Mouse (Mus musculus): ENCODE measurements around the gene Clta.
A peak's percentile ranks its signal among the peaks of the same experiment; 100 is the strongest.

Clta gene

GRCm38 (mm10) chr4:43980236-43980635, 24.0 kb upstream of the Clta start:
- no peak for DNase-seq (ENCODE audit: low read depth, low spot score)

- DNase-seq (ENCODE audit: low read depth, low spot score): no peak
Measured at GRCm38 (mm10) chr4:43980846-43981245, 23.4 kb upstream of the Clta start.

- no peak for DNase-seq (ENCODE audit: low read depth, low spot score)
Measured at GRCm38 (mm10) chr4:43981251-43981650, 23.0 kb upstream of the Clta start.

- DNase-seq (ENCODE audit: low read depth, low spot score): peak; percentile 96
Measured at GRCm38 (mm10) chr4:43982053-43982732, 22.1 kb upstream of the Clta start.

- no peak for DNase-seq (ENCODE audit: low read depth, low spot score)
Measured at GRCm38 (mm10) chr4:43983181-43983580, 21.1 kb upstream of the Clta start, which contains the start of gene Ccin. Gene Ccin, plus strand, starts transcription at chr4:43983483.

GRCm38 (mm10) chr4:43983756-43984155, 20.5 kb upstream of the Clta start:
- no peak for DNase-seq (ENCODE audit: low read depth, low spot score)

- no peak for DNase-seq (ENCODE audit: low read depth, low spot score)
Measured at GRCm38 (mm10) chr4:43984326-43984725, 19.9 kb upstream of the Clta start.

GRCm38 (mm10) chr4:43988976-43989375, 15.3 kb upstream of the Clta start:
- DNase-seq (ENCODE audit: low read depth, low spot score): no peak

- peak; percentile 74 for DNase-seq (ENCODE audit: low read depth, low spot score)
Measured at GRCm38 (mm10) chr4:43993072-43993471, 11.2 kb upstream of the Clta start.

GRCm38 (mm10) chr4:43994342-43994741, 9.9 kb upstream of the Clta start:
- DNase-seq (ENCODE audit: low read depth, low spot score): no peak

- DNase-seq (ENCODE audit: low read depth, low spot score): peak; percentile 66
Measured at GRCm38 (mm10) chr4:44003622-44004021, 630 bp upstream of the Clta start.

GRCm38 (mm10) chr4:44004623-44005409, 564 bp downstream of the Clta start:
- no peak for DNase-seq (ENCODE audit: low read depth, low spot score)

GRCm38 (mm10) chr4:44010176-44010575, 5.9 kb downstream of the Clta start:
- DNase-seq (ENCODE audit: low read depth, low spot score): peak; percentile 47

GRCm38 (mm10) chr4:44010893-44011292, 6.6 kb downstream of the Clta start:
- DNase-seq (ENCODE audit: low read depth, low spot score): no peak

GRCm38 (mm10) chr4:44011799-44012198, 7.5 kb downstream of the Clta start:
- DNase-seq (ENCODE audit: low read depth, low spot score): peak; percentile 34

GRCm38 (mm10) chr4:44012376-44013367, 8.4 kb downstream of the Clta start:
- DNase-seq (ENCODE audit: low read depth, low spot score): peak; percentile 98

- DNase-seq (ENCODE audit: low read depth, low spot score): peak; percentile 36
Measured at GRCm38 (mm10) chr4:44013391-44014070, 9.3 kb downstream of the Clta start.

GRCm38 (mm10) chr4:44016071-44016470, 11.8 kb downstream of the Clta start:
- DNase-seq (ENCODE audit: low read depth, low spot score): no peak

- DNase-seq (ENCODE audit: low read depth, low spot score): no peak
Measured at GRCm38 (mm10) chr4:44016791-44017190, 12.5 kb downstream of the Clta start.

- DNase-seq (ENCODE audit: low read depth, low spot score): no peak
Measured at GRCm38 (mm10) chr4:44022323-44022722, 18.1 kb downstream of the Clta start.

GRCm38 (mm10) chr4:44022766-44023165, 18.5 kb downstream of the Clta start:
- DNase-seq (ENCODE audit: low read depth, low spot score): no peak
